Mouse (Mus musculus): ENCODE data around the gene Lgals9.

DNA sequence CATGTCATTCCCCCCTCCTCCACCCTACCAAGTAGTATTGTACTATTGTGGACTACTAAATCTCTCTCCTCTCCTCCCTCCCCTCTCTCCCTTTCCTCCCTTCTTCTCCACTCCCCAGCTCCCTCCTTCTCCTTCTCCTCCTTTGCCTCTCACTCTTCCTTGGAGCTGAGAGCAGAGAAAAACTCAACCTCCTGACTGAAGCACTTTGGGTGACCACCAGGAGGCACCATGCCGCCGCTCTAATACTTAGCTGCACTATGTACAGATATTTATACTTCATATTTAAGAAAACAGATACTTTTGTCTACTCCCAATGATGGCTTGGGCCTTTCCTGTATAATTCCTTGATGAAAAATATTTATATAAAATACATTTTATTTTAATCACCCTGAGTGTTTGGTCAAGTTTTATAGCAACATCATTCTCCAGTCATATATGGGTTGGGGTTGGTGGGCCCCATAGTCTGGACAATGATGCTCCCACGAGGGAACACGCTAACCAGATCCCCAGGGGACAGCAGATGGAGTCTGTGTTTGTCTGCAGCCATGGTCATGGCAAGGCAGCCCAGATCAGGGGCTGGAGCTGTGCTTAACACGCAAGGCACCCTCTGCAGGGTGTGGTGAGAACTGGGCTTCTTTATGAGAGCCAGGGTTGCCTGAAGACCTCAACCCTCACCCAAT lies 24.8 kb downstream of the Lgals9 start:
- no peak for TF ChIP-seq POLR2A (IDR thresholded peaks at IDR 0.05; ENCODE audit: insufficient read depth, low read length)
- TF ChIP-seq CTCF (IDR thresholded peaks at IDR 0.05; ENCODE audit: low read depth, low read length) = peak; percentile 58
- TF ChIP-seq EP300 (IDR thresholded peaks at IDR 0.05; ENCODE audit: insufficient read depth, low read depth, low read length) = no peak

Measured in ES-Bruce4 (cell line).